Mouse (Mus musculus) cortical plate, adult 2 months (tissue): ENCODE results near the gene Ppp2r3d.

Experiments used
- CTCF ChIP-seq: fragments of 200-500 bp; IDR thresholded peaks from 2 replicates; pipeline ENCODE4 v1.5.1; 2011; ENCODE audit warnings: mild to moderate bottlenecking, control low read depth, low read length; ENCODE audit not compliant: insufficient read depth; ENCODE audit errors: extremely low read depth
- POLR2A ChIP-seq: fragments of 200-500 bp; IDR thresholded peaks from 2 replicates; pipeline ENCODE4 v1.6.1; 2011; ENCODE audit warnings: mild to moderate bottlenecking, low read length, control low read depth; ENCODE audit not compliant: insufficient read depth; ENCODE audit errors: extremely low read depth

GRCm38 (mm10) chr9:124412921-124413320 is 63.8 kb downstream of the Ppp2r3d start:
- TF ChIP-seq CTCF (no peak), POLR2A (no peak)
